Mouse (Mus musculus) left cerebral cortex, postnatal 14 days (tissue): ENCODE results near the gene Pakap. TPM values are rescaled to one million over a fixed set of nuclear protein-coding genes. Genes with fewer than 3 reads are reported as not detected.
A peak's percentile ranks its signal among the peaks of the same experiment; 100 is the strongest.

ENCODE experiments used
- DNase-seq, 2 experiments: peaks; one replicate each; pipeline ENCODE4 v3.0.0; 2021 to 2022; ENCODE audit warnings: low spot score in 2 of 2, mixed read lengths in 1 of 2
- intact Hi-C: fragments of 180-260 bp; cut with DNase I; formaldehyde crosslinking; loops from one replicate; pipeline ENCODE4 v1.15.1; 2025
- total RNA-seq, 2 experiments: library from RNA; stranded (reverse); gene quantifications; 2 replicates each; pipeline ENCODE4 v1.2.3; 2021

The Pakap gene
- total RNA-seq, 2 experiments from 2014 or later, result 20.4 to 21.3 TPM

DNA sequence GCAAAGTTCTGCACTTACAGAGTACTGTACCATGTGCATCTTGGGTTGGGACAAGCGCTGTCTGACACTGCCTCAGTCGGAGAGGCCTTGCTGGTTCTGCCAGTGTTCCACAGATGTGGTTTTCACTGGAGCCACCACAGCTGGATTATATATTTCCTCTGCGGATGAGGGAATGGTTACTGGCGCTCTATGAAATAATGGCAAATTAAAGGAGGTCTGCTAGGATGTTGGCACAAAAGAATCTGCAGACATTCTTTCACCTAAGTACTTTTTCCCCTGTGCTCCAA, 1.0 kb downstream of the Pakap start:
- intact Hi-C loops, result loop anchor here (5.0 kb wide), 1 partner anchor 137 kb away; the partner anchor contains the start of gene Palm2
- DNase-seq, result no peak

DNA sequence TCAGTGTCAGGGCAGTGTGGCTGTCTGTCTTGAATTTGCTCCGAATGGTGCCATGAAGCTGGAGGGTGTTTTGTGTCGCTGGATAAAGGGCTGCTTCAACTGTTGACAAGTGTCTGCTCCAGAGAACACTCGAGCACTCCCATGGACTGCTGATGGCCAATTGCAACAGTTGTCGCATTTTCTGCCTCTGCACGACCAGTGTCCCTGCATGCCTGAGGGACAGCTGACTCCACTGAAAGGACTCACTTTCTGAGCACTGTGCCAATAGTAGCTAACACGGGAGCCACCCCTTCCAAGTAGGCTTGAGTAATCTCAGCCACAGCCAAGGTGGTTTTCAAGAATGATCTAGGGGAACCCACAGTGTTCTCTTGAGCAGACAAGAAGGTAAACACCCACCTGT, 1.7 kb downstream of the Pakap start:
- DNase-seq, result no peak
- intact Hi-C loops, result loop anchor here (5.0 kb wide), 1 partner anchor 137 kb away; the partner anchor contains the start of gene Palm2

DNA sequence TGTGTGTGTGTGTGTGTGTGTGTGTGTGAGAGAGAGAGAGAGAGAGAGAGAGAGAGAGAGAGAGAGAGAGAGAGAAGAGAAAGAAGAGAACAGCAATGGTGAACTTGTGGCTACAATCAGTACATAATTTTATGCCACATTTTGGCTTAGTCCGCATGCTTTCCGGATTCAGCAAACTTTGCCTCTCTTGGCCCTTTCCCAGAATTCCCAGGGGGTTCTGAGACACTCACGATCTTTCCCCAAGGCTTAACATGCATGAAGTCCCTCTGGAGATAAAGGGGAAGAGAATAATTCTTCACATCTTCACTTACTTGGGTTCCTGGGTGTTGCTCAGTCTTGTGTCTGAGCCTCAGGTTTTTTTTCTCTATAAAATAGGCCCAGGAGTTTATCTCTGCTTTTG, 2.2 kb downstream of the Pakap start:
- no peak for DNase-seq
- intact Hi-C loops, result no loop called here

DNA sequence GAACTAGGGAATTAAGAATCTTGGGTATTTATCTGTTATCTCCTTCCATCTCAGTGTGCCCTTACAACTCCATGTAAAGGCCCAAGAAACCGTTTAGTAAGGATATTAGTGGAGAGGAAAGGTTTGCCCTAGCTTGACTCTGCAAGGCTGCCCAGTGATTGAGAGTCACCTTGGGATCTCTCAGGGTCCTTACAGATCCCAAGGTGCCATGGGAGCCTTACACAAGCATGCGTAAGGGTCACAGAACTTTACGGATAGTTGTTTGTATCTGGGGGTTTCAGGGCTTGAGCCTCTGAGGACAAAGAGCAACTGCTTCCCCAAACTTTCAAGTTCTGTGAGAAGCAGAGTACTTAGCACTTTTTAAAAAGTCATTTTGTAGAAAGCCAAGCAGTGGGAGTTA, 6.2 kb downstream of the Pakap start:
- intact Hi-C loops, result no loop called here

DNA sequence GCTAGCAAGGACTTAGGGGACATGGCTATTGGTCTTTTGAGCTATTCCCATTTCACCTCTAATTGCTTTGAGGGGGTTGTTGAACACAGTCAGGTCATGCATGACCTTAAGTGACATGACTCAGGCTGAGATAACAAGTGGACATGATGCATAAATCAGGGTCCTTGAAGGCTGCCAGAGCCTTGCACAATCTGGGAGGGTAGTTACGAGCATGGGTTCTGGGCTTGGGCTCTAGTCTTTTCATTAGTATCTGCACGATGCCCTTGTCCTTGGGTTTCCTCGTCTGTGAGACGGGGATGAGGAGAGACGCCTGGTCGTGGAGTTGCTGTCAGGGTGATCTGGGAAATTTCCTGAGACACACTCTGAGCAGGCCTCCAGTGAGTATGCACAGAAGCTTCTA, 6.7 kb downstream of the Pakap start:
- intact Hi-C loops, result no loop called here
- DNase-seq, result no peak

More for the DNA sequence above, 6.2 kb downstream of the Pakap start:
- DNase-seq, result no peak

DNA sequence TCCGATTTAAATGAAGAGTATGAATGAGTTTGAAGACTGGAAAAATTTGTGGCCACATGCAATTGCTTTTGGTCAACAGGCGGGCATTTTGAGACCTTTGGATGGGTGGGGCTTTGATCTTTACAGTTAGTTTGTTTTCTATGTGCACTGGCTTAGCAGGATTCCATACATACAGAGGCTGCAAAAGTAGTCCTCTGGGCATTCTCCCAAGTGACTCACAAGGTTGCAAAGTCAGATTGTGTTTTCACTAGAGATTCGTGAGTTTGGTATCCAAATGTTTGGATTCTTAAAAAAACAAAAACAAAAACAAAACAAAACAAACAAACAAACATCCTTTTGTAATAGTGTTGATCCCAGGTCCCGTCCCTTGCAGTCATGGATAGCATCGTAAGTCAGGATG, 7.7 kb downstream of the Pakap start:
- intact Hi-C loops, result no loop called here
- DNase-seq, result no peak

DNA sequence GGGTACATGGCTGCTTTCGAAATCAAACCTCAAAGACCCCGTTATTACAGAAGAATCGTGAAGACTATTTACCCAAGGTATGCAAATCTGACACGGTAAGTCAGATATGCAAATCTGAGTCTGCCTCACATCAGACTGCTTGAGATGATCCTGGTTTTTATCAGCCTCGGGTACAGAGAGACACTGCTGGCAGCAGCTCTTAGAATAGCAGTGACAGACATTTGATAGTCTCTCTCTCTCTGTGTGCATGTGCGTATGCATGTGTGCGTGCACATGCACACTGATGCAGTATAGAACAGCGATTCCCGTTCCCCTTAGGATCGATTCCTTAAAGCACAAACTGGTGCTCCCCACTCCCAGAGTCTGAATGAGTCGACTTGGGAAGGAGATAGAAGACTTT, 8.1 kb downstream of the Pakap start:
- no peak for DNase-seq
- intact Hi-C loops, result no loop called here

DNA sequence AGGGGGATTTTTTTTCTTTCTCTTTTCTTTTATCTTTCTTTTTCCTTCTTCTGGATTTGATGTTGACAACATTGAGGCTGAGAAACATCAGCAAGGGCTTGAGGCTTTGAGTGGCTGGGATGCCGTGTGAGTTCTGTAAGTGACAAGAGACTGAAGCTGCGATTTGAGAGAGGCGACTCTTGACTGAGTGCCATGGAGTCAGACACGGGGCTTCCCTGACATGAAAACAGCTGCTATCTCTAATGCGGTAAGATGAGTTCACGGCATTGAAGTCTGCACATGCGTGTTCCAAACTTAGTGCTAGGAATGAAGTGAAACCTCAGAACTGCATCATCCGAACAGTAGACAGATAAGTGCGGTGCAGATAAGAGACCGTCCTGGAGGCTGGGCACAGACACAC, 11.7 kb downstream of the Pakap start:
- intact Hi-C loops, result no loop called here
- DNase-seq, result no peak

DNA sequence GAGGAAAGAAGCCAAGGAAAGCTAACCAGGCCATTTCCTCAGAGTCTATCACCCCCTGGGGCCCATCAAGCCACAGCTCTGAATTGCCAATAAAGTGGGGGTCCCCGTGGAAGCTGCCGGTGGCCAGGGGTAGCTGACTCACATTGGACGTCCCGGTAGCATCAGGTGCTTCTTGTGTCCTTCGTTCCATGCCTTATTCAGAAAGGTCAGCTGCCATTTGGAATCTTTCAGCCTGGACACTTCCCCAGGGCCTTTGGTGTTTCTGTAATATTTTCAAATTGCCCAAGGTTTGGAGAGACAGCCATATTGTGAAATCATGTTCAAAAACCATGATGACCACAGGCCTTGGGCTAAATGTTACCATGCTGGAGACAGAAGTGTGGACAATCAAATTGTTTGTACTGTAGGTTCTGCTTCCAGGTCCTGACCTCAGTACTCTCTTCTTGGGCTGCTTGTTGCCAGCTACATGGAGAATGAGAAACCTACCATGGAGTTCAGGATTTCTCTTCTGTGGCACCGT, 17.4 kb downstream of the Pakap start:
- intact Hi-C loops, result no loop called here
- DNase-seq, result no peak

DNA sequence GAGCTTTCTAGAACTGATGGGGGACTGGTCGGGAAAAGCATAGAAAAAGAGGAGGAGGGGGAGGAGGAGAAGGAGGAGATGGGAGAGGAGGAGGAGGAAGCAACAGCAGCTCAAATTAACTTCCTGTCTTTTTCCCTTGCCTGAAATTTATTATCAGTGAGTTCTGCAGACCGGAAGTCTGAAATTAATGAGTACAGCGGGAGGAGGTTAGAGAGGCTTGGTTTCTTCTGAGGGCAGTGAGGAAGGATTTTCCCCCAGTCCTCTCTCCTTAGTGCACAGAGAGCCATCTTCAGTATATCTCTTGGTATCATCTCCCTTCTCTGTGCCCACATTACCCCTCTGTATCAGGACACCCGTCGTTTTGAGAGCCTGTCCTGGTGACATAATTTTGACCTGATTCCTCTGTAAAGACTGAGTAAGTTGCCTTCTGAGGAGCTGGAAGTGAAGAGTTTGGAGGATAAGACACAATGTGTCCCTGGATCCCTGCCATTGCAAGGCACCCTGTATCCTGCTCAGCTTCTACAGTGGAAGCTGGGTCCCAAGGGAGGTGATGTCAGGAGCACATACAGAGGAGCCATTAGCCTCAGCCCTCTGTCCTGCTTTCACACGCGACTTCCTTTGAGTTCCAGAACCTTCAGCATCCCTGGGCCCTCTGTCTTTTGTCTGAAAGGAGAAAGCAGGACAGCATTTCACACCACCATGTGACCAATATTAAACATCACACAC, 19.1 kb downstream of the Pakap start:
- DNase-seq, result no peak
- intact Hi-C loops, result no loop called here

DNA sequence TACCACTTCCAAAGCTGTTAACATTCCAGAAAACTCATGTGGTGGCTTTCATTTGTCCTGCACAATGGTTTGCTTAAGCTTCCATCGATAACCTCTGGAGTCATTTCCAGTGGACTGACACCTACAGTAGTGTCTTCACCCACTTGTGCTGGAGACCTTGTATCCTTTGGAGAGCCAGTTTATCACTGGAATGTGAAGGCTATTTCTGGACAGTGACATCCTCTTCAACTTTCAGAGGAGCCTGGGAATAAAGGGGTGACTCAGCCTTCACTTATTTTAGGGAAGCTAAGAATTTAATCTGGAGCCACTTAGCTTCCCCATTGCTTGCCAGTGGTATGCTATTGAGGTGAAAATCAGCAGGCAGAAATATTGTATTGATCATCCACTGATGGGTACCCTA, 20.4 kb downstream of the Pakap start:
- intact Hi-C loops, result no loop called here
- DNase-seq, result no peak

DNA sequence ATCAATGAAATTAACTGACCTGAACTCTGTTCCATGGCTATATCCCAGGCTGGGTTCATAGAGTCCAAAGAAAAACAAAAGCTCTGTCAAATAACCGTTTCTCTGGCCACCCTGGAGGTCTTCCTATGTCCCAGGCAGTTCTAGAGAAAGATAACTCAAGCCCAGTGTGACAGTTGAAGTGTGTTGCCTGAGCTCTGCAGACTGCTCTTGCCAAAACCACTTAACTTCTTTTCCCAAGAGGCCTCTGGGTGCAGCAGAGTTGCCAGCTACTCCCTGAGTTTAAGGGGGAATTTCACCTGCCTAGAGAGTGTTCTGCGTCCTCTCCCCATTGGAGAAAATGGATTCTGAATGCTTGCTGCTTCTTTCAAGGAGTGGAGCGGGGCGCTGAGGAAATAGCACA, 24.8 kb downstream of the Pakap start:
- DNase-seq, result no peak
- intact Hi-C loops, result no loop called here

DNA sequence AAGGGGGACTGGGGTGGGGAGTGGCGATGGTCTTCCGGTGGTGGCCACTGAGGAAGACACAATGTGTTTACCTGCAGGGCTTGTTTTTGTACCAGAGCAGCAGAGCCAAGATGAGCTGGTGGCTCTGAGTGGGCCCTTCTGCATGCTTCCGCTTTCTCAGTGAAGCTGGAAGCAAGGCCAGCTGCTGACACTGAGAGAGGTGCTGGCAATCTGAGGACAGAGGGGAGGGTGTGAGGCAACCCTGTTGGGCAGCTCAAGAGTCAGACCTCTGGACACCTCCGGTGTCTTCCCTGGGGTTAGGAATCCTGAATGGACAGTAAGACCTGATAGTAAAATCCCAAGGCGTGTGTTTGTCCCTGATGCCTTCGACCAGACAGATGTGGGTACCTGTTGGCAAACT, 32.0 kb downstream of the Pakap start:
- intact Hi-C loops, result no loop called here
- no peak for DNase-seq

DNA sequence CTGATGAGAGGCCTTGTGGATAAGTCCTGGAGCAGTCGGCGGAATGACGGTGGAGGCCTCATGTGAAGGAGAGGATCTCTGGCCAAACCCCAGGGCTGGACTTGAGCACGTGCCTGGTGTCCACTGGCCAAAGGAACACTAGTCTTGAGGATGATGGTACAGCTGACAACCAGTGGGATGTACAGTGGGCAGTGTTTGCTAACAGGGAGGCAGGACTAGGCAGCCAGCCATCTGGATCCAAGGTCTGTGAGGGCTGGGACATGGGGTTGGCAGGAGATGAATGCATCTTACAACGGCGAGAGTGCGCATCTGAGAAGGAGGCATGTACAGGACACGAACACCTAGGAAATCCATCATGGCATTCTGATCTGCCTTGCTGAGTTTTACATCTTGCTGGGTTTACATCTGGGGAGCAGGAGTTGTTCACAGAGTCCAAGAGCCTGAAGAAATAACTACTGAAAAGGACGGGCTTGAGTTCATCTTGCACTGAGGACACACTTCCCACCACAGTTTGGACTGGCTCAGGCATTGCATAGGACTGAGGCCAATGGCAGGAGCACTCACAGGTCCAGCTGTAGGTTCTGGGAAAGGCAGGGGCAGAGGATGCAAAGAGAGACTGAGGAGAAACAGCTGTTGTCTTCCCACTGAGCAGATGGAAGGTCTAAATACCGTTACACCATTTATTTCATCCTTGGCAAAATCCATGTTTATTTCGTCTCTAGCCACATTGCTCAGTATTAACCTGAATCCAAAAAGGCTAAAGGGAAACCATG, 32.9 kb downstream of the Pakap start:
- intact Hi-C loops, result no loop called here
- DNase-seq, result no peak

DNA sequence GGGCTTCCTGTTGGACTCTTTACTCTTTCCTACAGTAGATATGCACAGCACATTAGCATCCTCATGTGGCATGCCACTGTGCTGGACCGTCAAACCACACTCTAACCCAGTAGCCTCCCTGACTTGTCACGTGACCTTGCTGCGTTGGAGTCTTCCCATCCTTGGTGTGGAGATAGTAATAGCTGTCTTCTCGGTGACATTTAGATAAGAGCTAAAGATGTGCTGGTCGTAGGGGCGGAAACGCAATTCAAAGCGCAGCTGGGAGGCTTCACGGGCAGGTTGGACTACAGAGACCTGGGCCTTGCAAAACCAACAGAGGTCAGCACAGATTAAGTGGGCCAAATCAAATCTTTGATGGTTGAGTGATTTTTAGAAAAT, 33.5 kb downstream of the Pakap start:
- no peak for DNase-seq
- intact Hi-C loops, result no loop called here

DNA sequence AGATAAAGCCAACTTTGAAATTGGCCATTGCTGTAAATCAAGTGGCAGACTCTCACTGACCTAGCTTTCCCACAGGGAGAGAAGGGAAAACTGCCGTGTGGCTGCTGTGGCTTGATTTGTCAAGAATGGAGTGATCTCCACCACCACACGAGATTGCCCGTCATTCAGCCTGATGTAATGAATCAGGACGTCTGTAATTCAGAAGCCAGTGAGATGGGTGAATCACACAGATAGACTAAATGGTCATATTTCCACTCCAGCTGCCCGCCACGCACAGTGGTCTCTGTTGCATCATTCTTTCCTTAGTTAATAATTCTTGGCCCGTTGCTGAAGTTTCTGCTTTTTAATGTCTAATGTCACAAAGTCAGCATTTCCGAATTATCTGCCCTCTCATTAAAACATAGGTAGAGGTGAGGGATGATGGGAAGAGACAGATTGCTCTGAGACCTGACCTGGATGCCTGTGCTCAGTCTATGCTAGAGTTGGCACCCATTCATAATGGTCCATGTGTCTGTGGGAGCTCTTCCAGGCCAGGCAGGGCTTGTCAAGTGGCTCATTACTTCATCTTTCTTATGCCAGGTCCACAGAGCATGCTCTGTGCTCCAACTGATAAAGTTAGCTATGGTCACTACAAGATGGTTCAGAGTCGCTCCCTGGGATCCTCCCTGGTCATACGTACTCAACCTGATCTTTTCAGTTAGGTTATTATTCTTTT, 34.1 kb downstream of the Pakap start:
- intact Hi-C loops, result no loop called here

DNA sequence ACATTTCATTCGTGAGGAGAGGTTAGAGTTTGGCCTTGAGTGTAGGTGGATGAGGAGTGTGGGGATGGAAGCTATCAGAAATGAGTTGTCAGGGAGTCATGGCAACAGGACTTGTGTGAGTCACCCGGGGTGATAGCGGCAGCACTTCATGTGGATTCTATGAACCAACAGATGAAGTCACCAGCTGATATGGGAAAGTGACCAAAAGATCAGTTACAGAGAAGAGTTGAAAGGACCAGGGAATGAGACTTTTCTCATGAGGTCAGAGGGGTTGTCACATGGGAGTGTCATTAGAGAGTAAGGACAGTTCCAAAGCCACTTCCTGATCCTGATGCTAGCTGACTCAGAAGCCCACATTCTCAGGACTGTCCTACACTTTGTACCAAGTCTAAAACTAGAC, 38.3 kb downstream of the Pakap start:
- DNase-seq, result no peak
- intact Hi-C loops, result loop anchor here (5.0 kb wide), 2 partner anchors 144 to 164 kb away; no protein-coding TSS in a partner anchor

More for the DNA sequence above, 34.1 kb downstream of the Pakap start:
- no peak for DNase-seq

DNA sequence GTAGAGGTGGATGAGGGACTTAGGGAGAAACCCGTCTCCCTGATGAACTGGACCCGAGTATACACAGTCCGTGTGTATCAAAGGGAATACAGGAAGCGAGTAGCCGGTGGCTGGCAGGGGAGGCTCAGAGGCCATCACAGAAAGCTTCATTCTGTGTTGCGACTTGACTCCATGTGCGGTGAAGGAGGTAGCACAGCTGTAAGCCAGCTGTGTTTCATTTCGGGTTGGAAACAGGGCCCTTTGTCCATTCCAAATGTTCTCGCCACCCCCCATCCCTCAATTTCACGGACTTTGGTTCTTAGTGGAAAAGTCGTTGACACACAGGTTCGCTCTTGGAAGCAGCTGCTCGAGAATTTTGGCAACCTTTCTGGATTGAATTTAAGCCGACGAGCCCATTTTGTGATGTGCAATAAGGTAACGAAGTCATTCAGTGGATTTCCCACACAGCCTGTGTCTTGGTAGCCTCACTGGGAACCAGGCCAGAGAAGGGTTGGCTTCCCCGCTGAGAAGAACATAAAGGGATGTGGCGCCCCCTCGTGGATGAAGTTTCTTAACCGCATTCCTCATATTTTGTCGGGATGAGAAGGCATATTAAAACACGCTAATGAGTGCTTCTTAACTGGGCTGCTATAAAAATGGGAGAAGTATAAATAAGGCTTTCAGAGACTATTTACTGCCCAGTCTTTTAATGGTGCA, 39.4 kb downstream of the Pakap start:
- intact Hi-C loops, result loop anchor here (1.0 to 5.0 kb wide), 3 partner anchors 145 to 237 kb away; no protein-coding TSS in a partner anchor

DNA sequence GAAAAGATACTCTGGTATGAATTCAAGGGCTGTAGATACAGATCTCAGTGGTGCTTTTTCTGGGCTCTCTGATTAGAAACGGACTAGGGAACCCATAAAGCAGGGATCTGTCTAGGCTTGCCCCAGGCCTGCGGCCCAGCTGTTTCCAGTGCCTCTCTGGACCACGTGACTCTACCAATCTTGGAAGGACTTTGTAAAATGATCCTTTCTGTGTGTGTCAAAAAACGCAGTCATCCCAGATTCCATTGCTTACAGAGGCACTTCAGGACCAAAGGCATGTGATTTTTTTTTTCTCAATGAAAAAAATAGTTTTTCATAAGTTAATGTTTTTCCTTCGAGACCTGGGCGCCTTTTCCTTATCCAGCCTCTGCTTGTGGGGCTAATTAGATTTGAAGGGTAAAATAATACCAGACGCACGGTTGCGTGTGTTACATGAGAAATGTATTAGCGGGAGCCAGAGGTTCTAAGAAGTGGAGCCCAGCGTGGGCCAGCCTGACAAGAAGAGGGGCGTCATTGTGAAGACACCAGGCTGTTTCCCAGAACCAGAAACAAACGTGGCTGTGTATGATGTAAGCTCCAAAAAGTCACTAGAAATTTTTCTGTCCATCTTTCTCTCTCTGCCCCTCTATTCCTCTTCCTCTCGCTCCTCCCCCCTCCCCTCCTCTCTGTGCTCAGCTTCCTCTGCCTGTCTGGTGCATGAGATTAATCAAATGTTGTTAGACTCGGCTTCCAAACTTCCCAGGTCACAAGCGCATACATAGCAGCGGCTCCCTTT, 43.5 kb downstream of the Pakap start:
- intact Hi-C loops, result no loop called here
- no peak for DNase-seq

More for the DNA sequence above, 39.4 kb downstream of the Pakap start:
- DNase-seq, result peak; percentile 92 to 94
